Mouse (Mus musculus) heart, adult 2 months (tissue): ENCODE data around the gene Sspn.

Source experiments
- CTCF ChIP-seq: fragments of 200-600 bp; IDR thresholded peaks from 2 replicates; pipeline ENCODE4 v1.8.1; 2022; ENCODE audit warnings: antibody characterized with exemption, mild to moderate bottlenecking, moderate library complexity
- POLR2A ChIP-seq: fragments of 200-500 bp; IDR thresholded peaks from 2 replicates; pipeline ENCODE4 v1.6.1; 2011; ENCODE audit warnings: mild to moderate bottlenecking, low read depth, low read length, control low read depth; ENCODE audit not compliant: insufficient read depth

- no peak for TF ChIP-seq CTCF
- no peak for TF ChIP-seq POLR2A
These were observed 13.2 kb upstream of the Sspn start for GRCm38 (mm10) chr6:145918236-145918635.
